Mouse (Mus musculus) left cerebral cortex, postnatal 14 days (tissue): ENCODE data around the gene Pde11a. TPM values are rescaled to one million over a fixed set of nuclear protein-coding genes. Genes with fewer than 3 reads are reported as not detected.

Experiments
- DNase-seq, 2 experiments: peaks; one replicate each; pipeline ENCODE4 v3.0.0; 2021 to 2022; ENCODE audit warnings: low spot score in 2 of 2, mixed read lengths in 1 of 2
- intact Hi-C: fragments of 180-260 bp; cut with DNase I; formaldehyde crosslinking; loops from one replicate; pipeline ENCODE4 v1.15.1; 2025
- long read RNA-seq, 2 experiments: library from polyadenylated mRNA; stranded (forward); transcript quantifications; one replicate each; pipeline ENCODE4 v2.0.0; 2021
- total RNA-seq, 2 experiments: library from RNA; stranded (reverse); gene quantifications; 2 replicates each; pipeline ENCODE4 v1.2.3; 2021

Pde11a gene
- total RNA-seq = 1 to 10 TPM; 4.1 to 4.4 TPM
- long read RNA-seq, experiment 1, full-length matches to known transcripts = 1 of 1 reads
- long read RNA-seq, experiment 1, partial matches to known transcripts = 0 of 1 reads
- long read RNA-seq, experiment 1, other reads (novel, unspliced or antisense) = 0 of 1 reads
- long read RNA-seq, experiment 2, full-length matches to known transcripts = 1 of 2 reads
- long read RNA-seq, experiment 2, partial matches to known transcripts = 0 of 2 reads
- long read RNA-seq, experiment 2, other reads (novel, unspliced or antisense) = 1 of 2 reads

- intact Hi-C loops = loop anchor here (5.0 to 10.0 kb wide), 2 partner anchors 81 to 214 kb away; no protein-coding TSS in a partner anchor
- DNase-seq = peak in 1 of 2 experiments; percentile 11
Measured at GRCm38 (mm10) chr2:76338215-76339156, at the start of gene Pde11a. Gene Pde11a, minus strand, starts transcription at chr2:76338774.

- intact Hi-C loops = no loop called here
- no peak for DNase-seq
Measured at GRCm38 (mm10) chr2:76386531-76386930, 48.0 kb upstream of the Pde11a start.

DNA sequence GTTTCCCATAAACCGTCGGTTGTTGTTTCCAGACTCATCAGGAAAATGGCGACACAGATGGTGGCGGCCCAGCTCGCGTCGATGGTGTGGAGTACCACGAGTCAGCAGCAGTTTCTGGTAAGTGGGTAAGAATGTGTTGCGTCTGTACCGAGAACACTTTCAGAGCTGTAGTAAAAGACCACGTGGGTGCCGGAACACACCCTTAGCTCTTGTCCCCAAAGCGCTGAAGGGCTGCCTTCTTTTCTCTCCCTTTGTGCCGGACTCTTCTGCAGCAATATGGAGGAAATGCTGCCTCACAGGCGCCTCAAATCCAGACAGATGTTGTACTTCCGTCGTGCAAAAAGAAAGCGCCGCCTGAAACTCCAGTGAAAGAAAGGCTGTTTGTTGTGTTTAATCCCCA, 40.1 kb upstream of the Pde11a start:
- intact Hi-C loops = no loop called here
- DNase-seq = no peak

GRCm38 (mm10) chr2:76374544-76375206, 36.1 kb upstream of the Pde11a start:
- DNase-seq = no peak
- intact Hi-C loops = no loop called here

- intact Hi-C loops = no loop called here
Measured at GRCm38 (mm10) chr2:76372244-76372643, 33.7 kb upstream of the Pde11a start.

DNA sequence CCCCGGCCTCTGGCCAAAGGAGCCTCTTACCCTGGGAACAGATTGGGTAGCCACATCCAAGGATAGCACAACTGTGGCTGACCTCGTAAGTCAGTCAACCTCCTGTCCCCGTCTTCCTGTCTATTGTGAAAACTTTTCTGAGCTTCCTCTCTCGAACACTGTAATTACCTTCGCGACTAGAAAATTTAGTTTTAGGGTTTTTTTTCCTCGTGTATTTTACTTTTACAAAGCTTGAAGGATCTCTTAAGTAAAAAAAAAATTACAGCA, 32.0 kb upstream of the Pde11a start:
- no peak for DNase-seq
- intact Hi-C loops = no loop called here

More at GRCm38 (mm10) chr2:76372244-76372643, 33.7 kb upstream of the Pde11a start:
- DNase-seq = no peak

DNA sequence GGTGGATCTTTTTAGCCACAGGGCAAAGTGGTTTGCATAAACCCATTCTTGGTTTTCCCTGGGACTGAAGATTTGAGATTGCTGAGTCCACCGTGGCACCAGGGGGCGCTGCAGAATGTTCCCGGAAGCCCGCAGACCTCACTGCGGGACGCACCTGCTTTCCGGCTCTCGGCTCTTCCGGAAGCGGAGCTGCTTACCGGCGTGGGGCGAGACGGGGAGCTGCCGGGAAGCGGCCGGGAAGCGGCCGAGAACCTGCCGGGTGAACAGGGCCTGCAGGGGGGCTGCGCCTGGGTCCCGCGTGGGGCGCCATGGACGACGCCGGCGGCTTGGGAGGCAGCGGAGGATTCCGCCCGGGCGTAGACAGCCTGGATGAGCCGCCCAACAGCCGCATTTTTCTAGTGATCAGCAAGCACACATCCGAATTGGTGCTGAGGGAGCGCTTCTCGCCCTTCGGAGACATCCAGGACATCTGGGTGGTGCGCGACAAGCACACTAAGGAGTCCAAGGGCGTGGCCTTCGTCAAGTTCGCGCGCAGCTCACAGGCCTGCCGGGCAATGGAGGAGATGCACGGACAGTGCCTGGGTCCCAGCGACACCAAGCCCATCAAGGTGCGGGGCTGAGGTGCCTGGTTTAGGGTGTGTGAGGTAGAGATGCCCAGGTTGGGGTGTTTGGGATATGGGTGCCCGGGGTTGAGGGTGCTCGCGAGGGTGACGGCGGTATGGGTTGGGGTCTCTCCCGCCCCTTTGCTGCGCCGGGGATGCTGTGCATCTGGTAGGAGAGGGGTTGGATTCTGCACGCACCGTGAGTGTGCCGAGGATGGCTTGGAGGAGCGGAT, 31.5 kb upstream of the Pde11a start, which contains the start of gene Rbm45:
Gene Rbm45 (plus strand): TSS at position 164 of the 835 bp plus-strand sequence.
- peak; percentile 86 to 92 for DNase-seq
- intact Hi-C loops = loop anchor here (1.0 kb wide), 1 partner anchor 248 kb away; no protein-coding TSS in a partner anchor

DNA sequence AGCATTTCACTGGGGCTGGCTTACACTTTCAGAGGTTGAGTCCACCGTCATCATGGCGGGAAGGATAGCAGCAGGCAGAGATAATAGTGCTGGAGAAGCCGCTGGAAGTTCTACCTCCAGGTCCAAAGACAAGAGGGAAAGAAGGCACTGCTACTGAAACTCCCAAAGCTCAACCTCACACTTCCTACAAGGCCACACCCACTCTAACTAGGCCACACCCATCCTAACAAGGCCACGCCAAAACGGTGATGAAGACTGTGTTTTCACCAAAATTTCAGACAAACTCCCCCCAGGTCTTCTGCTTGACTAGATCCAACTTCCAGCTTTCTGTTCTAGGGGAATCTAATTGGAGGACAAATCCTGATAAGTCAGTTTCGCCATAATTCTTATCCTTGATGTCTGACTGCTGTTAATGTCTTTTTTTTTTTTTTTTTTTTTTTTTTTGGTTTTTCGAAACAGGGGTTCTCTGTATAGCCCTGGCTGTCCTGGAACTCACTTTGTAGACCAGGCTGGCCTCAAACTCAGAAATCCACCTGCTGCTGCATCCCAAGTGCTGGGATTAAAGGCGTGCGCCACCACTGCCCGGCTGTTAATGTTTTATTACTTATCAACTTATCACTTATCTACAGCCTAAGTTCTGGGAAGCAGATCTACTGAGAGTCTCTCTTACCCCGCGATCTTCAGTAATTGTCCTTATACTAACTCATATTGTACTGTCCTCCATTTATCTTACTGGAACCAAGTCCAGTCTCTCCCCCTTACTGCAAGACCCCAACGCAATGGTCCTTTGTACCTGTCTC, 30.5 kb upstream of the Pde11a start:
- intact Hi-C loops = loop anchor here (1.0 kb wide), 1 partner anchor 249 kb away; no protein-coding TSS in a partner anchor

GRCm38 (mm10) chr2:76367188-76367922, 28.8 kb upstream of the Pde11a start:
- peak; percentile 72 to 90 for DNase-seq
- intact Hi-C loops = no loop called here

More for the DNA sequence above, 30.5 kb upstream of the Pde11a start:
- no peak for DNase-seq

- DNase-seq = no peak
- intact Hi-C loops = no loop called here
Measured at GRCm38 (mm10) chr2:76365811-76366210, 27.2 kb upstream of the Pde11a start.

DNA sequence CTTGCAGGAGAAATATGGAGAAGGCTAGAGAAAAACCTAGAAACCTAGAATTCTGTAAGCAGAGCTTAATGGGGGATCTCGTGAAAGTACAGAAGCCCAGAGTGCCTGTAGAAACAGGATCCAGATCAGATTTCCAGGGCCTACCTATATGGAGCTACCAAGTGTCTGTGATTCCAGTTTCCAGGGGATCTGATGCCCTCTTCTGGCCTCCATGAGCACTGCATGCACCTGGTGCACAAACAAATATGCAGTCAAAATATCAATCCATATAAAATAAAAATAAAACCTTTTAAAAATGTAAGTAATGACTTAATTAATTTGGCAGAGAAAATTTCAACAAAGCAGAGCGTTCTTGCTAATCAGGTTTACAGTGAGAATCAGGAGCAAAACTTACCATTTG, 23.5 kb upstream of the Pde11a start:
- peak; percentile 23 to 31 for DNase-seq
- intact Hi-C loops = loop anchor here (5.0 kb wide), 2 partner anchors 110 to 235 kb away; no protein-coding TSS in a partner anchor

DNA sequence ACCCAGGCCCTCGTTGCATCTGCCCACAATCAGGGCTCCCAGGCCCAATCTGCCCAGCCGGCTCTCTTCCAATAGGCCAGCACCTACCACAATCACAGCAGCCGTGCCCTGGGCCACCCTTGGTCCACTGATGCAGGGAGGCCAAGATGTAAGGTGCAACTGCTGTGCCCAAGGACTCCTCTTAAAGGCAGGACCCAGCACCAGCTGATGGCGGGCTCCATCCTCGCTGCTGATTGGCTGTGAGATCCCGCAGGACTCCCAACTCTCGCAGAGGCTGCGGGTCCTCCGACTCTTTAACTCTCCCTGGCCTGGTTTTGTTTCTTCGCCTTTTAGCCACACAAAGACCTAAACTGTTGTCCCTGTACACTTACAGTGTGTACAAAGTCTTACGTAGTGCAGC, 21.7 kb upstream of the Pde11a start, which contains the start of gene Cyct:
Gene Cyct (minus strand): TSS at position 225 of the 400 bp plus-strand sequence.
- DNase-seq = no peak
- intact Hi-C loops = loop anchor here (5.0 kb wide), 2 partner anchors 108 to 233 kb away; no protein-coding TSS in a partner anchor

- DNase-seq = no peak
- intact Hi-C loops = no loop called here
Measured at GRCm38 (mm10) chr2:76347839-76348238, 9.3 kb upstream of the Pde11a start.

GRCm38 (mm10) chr2:76342146-76342545, 3.6 kb upstream of the Pde11a start:
- intact Hi-C loops = no loop called here
- DNase-seq = no peak

- DNase-seq = peak; percentile 19 to 44
- intact Hi-C loops = loop anchor here (10.0 kb wide), 1 partner anchor 210 kb away; no protein-coding TSS in a partner anchor
Measured at GRCm38 (mm10) chr2:76334596-76334995, 4.0 kb downstream of the Pde11a start.

GRCm38 (mm10) chr2:76332161-76332805, 6.3 kb downstream of the Pde11a start:
- DNase-seq = no peak
- intact Hi-C loops = loop anchor here (10.0 kb wide), 1 partner anchor 207 kb away; no protein-coding TSS in a partner anchor

DNA sequence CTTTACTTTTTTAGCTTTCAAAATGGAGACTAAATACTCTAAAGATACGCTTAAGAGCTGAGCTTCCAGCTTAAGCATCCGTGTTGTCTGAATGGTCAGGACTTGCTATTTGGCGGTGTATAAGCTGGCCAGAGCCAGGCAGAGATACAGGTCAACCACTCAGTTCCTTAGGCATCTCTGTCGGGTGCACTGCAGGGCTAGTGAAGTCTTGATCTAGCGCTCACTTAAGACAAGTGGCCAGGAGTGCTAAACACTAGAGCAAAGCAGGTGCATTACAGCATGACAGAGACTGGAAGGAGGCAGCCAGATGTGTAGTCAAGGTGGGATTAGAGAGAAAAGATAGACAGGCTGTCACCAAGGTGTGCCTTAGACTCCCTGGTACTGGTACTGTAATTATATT, 8.5 kb downstream of the Pde11a start:
- intact Hi-C loops = loop anchor here (10.0 kb wide), 1 partner anchor 205 kb away; no protein-coding TSS in a partner anchor
- no peak for DNase-seq
